Mouse (Mus musculus) urinary bladder, postnatal 4 days (tissue): Measurements from ENCODE around the gene Paqr9.
"Not testable (repeated sequence)": the region's sequence is repeated elsewhere in the genome, so short reads cannot be mapped to it uniquely, and the experiment has no call there.

Experiments used
- DNase-seq, 2 experiments: peaks; one replicate each; pipeline ENCODE4 v3.0.0; 2021 to 2022; ENCODE audit warnings: low spot score in 2 of 2

Paqr9 gene

DNA sequence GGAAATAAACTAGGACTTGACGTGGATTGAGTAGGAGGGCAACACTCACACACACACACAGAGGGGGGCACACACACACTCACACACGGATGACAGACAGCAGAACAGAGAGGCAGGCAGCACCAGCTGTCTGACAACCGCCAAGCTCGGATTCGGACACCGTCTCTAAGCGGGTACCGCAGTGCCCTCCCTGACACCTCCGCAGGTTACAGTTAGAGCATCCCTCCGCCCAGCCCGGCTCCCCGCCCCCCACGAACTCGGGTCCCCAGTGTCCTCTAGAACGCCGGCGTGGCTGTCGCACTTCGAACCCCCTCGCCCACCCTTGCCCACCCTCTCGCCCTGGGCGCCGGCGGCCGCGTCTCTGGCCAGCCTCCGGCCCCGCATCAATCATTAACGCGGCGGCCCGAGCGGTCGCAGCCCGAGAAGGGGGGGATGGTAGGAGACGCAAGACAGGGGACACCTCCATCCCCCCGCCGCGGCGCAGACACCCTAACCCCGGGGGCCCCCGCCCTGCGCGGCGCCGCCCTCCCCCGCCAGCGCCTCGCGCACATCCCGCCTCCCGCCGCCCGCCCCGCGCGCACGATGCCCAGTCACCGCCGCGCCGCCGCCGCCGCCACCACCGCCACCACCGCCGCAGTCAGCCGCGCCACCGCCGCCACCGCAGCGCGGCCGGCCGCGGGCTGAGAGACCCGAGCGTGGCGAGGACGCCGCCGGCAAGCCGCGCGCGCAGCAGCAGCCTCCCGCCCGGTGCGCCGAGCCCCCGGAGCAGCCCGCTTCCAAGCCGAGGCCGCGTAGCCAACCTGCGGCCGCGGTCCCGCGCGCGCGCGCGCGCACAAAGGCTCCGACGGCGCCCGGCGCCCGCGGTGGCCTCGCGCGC lies at the start of gene Paqr9:
TSS of gene Paqr9 (plus strand) at position 599 of the 877 bp plus-strand sequence.
- no peak for DNase-seq

DNA sequence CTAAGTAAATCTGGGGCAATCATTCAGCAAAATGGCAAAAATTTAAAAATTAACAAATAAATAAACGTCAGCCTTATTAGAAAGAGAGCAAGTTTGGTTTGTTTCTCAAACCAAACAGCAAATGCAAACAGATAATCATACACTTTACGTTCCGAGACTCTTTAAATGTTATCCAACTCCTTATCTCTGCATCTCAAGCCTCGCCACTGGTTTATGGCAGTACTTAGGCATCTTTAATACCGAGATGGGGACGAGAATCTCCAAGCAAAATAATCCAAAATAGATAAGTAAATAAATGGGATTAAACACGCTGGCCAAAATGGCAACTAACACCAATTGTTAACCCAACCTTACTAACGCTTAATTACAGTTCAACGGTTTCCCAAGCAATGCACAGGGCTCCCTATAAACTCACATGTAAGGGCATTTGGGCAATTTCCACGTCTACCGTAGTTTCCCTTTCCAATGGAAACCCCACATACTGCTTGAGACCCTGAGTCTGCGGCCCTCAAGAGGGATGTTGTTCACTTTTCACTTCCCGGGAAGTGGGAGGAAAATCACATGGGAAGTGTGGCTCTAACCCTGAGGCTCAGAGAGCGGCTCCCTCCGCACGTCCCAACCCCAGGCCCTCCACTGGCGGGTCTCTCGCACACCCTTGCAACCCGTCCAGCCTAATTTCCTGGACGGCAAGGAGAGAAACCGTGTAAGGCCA lies 48.6 kb upstream of the Paqr9 start:
- no peak for DNase-seq

DNA sequence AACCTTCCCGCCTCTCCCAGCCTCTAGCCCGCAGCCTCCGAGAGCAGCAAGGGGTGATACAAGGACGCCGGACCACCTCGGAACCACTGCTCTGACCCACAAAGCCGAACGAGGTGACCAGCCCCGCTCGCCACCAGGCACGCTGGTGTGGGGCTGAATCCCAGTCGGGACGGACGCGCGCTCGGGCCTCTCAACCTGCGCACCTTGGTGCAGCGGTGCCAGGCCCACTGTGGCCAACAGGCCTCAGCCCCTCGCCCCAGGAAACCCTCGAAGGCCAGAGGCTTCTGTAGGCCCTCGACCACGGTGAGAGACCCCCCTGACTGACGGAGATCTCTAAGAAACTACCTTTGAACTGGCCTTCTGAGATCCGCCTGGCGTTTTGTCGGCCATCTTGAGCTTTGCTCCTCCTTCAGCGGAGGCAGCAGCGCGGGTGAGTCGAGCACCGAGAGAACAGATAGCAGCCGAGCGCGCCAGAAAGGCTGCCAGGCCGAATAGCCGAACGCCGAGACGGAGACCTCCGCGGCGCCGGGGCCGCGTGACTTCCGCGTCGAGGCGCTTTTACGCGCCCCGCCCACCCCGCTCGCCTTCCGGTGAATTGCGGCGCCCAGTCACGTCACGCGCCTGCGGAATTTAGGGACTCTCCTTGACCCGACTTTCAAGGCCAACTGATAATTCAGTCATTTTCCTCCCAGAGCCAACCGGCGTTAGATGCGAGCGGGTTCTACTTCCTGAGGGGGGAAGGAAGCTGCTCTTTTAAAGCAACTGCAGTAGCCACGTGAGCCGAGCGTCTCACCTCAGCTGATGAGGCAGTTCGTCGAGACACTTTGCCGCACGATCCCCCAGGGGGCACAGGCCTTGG lies 47.8 kb upstream of the Paqr9 start, which contains the start of gene U2surp:
TSS of gene U2surp (minus strand) at position 525 of the 859 bp plus-strand sequence.
- DNase-seq: peak; percentile 94

DNA sequence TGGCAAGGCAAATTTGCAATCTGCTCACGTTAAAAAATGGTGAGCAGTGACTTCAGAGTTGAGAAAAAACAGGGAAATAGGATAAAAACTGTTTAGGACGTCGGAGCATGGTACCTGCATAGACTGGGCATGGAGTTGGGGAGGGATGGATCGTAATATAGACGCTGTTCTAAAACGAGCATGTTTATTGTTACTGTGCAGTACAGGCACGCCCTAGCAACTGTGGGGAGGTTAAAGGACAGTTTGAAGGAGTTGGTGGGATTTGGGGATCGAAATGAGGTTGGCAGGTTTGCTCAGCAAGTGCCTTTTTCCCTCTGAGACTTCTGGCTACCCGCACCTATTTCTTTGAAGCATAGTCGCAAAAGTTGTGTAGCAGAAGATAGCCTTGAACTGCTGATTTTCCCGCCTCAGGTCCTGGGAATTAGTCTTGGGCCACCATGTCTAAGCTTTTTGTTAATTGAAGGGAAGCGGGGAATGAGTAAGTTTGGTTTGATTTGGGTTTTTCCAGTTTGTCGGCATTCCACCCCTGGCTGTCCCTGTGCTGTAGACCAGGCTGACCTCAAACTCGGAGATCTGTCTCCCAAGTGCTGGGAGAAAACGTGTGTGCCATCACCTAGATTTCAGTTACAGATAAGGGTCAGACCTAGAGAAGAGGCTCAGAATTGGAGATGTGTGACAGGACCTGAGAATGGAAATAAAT lies 47.0 kb upstream of the Paqr9 start:
- DNase-seq: no peak

DNA sequence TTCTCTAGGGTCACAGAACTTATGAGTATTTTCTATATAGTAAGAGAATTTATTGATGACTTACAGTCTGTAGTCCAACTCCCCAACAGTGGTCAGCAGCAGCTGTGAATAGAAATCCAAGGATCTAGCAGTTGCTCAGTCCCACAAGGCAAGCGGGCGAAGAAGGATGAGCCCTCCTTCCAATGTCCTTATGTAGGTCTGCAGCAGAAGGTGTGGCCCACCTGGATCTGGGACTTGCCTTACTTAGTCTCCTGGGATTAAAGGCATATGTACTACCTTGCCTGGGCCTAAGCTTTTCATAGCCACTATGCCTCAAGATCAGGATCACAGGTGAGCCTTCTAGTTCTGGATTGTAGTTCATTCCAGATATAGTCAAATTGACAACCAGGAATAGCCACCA lies 45.7 kb upstream of the Paqr9 start:
- DNase-seq: no peak

DNA sequence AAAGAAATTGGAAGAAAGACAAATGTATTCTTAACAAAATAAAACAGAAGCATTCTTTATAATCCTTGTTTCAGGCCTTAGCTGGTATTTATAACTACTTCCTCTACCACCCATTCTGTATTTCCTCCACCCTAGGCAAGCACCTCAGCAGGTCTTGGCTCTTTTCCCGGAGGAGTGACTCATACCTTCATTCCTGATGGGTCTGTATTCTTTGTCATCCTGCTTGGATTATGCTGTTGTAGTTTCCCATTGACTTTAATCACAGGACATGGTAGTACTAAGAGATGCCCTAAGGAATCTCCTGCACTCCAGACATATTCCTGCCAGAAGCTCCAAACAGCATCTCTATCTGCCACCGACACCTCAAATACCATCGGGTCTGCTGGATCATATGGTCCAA lies 45.1 kb upstream of the Paqr9 start:
- DNase-seq: not testable (repeated sequence)

DNA sequence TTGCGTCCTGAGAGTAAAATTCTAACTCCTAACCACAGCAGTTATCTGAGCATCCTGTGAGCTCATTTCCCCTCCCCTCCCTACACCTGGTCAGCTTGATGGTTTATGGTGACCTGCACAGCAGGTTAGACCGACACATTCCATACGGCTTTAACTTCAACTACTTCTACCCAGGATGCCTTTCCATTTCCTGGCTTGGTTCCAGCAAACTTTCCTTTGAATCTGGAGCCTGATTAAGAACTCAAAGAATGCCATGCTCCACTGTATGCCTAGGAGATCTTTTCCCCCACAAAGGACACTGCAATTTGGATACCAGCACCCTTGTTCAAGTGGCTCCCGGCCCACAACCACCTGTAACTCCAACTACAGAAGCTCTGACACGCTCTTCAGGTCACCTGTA lies 38.9 kb upstream of the Paqr9 start:
- no peak for DNase-seq

DNA sequence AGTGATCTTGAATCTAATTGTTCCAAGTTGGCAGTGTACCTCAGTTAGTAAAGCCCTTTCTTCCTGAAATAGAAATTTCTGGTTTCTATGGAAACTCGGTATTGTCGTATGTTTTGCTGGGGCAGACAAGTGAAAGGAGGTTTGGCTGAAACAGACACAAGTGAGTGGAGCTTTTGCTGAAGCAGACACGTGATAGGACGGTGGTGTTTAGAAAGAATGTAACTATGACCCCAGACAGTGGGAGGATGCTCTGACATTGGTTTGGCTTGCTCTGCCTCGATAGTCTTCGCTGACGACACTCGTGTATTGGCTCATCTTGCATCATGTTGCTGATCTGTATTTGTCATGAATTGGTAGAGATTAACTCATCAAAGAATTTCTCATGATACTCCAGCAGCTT lies 38.4 kb upstream of the Paqr9 start:
- DNase-seq: no peak

DNA sequence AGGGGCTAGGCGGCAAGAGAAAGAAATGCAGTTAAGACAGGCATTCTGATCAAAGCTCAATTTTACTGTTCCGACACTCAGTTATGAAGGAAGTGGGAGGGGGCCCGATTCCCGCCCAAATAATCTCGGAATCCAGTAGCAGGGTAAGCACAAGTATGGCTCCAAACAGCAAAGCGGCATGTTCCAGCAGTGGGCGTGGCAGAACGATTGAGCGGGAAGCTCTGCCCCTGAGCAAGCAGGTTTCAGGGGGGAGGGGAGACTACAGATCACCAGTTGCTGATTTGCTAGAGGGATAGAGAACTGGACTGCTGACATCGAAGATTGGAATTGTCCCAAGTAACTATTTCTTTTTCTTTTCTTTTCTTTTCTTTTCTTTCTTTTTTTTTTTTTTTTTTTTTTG lies 37.9 kb upstream of the Paqr9 start:
- no peak for DNase-seq

DNA sequence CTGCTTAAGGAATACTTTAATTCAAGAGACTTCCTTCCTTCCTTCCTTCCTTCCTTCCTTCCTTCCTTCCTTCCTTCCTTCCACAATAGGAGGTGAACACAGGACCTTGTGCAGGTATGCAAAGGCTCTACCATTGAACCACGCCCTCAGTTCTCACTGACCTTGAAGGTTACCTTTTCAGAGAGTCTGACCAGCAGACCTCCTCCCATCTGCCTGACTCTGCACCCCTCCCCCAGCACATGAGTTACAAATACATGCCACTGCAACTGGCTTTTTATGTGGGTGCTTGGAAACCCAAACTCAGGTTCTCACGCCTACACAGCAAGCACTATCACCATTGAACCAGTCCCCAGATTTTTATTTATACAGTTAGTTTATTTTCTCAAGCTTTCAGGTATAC lies 36.9 kb upstream of the Paqr9 start:
- no peak for DNase-seq

DNA sequence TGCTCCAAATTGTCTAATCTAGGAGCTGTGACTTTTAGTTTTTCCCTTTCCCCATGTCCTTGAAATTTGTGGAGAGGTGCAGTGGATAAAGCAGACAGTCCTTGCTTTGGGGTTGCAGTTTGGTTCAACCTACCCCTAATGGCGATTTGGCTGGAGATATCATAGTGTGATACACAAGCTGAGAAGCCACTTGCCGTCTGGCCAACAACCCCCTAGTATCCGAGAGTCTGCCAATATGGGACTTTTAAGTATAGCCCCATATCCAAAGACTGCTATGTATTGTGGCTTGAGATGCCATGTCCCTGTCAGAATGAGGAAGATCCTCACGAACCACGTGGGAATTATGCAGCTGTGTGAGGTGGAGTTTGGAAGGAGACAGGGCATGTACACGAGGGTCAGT lies 34.1 kb upstream of the Paqr9 start:
- no peak for DNase-seq

DNA sequence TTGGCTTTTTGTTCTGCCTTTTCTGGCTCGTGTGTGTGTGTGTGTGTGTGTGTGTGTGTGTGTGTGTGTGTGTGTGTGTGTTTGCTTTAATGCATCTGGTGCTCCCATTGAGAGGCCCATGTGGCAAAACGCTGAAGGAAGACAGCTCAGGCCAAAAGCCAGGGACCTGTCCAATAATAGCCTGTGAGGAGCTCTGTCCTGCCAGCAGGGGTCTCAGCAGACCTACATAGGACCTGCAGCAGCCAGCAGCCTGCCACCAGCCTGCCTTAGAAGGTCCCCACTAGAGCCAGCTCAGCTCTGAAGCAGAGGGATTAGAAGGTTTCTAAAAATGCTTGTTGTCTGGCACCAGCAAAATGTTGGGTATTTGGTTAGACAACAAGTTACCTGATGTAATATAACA lies 33.5 kb upstream of the Paqr9 start:
- DNase-seq: no peak

DNA sequence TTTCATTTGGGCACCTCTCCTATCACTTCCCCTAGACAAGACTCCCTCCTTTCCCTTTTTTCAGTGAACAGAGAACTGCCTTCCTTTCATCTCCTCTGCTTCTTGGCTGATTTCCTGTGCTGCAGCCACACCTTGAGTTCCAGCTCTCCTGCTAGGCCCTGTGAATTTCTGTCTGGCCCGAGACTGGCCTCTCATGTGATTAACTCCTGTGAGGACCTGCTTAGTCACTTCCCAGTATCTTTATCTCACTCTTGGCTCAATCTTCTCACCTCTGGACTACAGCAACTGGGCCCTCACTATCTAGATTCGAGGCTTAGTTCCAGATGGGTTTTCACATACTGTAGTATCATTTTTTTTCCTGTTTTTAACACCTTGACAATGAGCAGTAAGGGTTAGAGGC lies 31.8 kb upstream of the Paqr9 start:
- DNase-seq: no peak

DNA sequence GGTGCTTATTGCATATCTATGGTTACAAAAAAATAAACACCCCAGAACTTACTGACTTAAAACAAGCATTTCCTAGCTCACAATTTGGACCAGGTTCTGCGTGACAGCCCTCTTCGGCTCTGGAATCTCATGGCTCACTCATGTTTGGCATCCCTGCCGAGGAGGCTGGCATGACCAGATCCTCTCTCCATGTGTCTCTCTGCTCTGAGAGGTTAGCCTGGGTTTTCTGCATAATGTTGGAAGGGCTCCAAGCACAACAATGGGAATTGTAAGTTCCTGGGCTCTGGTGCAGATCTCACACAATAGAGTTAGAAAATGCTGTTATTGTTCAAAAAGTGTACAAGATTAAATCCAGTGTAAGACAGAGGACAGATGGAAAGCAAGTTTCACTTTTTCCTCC lies 28.3 kb upstream of the Paqr9 start:
- no peak for DNase-seq

DNA sequence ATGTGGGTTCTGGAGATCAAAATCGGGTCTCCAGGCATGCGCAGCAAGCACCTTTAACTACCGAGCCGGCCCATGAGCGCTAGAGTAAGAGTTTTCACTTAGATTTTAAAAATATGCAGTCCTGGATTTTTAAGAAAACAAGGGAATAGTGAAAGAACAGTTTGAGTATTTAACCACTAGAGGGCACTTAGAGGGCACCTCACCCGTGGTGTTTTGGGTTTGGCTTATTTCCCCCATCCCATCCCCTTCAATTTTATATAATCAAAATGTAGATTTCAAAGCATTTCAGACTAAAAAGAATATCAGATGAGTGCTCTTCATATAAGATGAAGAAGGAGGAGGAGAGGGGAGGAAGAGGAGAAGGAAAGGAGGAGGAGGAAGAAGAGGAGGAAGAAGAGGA lies 25.6 kb upstream of the Paqr9 start:
- DNase-seq: no peak

DNA sequence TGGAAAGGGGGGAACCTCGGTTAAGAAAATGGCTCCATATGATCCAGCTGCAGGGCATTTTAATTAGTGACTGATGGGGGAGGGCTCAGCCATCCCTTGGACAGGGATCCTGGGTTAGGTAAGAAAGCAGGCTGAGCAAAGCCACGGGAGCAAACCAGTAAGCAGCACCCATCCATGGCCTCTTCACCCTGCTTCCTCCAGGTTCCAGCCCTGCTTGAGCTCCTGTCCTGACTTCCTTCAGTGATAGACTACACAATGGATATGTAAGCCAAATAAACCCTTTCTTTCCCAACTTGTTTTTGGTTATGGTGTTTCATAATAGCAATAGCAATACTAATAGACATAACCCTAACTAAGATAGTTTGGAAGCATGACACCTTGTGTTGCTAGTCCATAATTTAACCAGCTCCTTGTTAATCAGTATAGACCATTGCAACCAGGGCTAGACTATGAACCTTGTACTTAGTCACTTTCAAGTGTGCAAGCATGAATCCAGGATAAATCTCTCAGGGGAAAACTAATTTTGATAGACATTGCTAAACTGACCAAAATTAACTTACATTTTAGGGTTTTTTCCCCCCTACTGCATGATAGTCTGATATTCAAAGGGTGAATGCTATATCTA lies 20.2 kb upstream of the Paqr9 start:
- no peak for DNase-seq

DNA sequence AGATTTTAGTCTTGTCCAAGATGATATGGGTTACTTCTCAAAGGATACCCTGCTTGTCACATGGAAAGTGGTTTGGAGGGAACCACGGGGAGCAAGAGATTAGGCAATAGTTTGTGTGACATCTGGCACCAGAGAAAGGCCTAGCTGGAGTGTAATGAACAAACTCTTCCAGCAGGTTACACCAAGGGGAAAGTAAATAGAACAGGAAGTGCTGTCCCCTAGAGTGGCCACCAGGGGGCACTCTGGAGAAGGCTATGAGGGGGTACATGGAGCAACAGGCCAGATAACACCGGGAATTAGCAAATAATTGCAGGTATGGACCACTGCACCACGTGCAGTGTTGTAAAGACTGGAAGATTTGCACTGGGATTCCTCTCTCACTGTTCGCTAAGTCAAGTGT lies 19.0 kb upstream of the Paqr9 start:
- no peak for DNase-seq

DNA sequence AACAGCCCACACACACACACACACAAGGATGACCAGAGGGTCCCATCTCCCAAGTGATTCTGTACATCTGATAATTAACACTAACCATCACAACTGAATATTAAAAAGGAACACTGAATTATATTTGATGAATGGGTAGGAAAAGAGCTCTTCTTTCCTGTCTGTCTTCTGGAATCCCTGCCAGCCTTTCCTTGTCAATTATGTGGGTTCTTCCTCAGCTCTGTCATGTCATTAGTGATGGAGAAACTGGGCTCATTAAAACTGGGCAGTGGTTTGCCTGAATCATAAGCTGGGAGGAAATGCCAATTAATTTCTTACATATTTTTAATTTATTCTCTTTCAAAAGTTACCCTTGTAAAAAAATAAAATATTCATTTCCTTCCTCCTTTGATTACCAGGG lies 18.2 kb upstream of the Paqr9 start:
- DNase-seq: no peak

DNA sequence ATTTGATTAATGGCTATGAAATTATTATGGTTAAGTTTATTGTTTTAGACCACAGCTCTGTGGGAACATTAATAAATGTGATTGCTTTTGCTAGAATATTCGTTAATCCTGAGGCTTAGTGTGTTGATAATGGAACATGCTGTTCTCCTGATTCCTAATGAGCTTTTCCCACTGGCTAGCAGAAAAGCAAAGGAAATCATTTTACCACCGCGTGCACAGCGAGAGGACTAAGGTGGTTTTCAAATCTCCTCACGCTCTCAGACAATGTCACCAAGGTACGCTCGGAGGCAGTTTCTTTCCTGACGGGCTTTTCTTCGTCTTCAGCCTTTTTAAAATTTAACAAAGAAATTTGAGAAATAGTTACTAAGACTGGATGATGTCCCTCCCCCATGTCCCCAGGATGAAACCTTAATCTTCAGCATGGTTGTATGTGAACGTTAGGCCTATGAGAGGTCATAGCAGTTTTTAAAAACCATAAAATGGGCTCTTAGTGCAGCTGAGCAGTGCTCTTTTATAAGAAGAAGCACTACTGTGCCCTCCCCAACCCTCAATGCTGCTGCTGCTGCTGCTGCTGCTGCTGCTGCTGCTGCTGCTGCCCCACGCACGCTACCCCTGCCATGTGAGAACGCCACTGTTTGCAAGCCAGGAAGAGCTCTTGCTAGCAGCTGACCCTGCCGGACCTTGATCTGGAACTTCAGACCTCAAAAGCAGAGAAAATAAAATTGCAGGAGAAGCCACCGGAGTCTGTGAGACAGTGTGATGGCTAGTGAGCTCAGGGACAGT lies 17.6 kb upstream of the Paqr9 start:
- DNase-seq: no peak

DNA sequence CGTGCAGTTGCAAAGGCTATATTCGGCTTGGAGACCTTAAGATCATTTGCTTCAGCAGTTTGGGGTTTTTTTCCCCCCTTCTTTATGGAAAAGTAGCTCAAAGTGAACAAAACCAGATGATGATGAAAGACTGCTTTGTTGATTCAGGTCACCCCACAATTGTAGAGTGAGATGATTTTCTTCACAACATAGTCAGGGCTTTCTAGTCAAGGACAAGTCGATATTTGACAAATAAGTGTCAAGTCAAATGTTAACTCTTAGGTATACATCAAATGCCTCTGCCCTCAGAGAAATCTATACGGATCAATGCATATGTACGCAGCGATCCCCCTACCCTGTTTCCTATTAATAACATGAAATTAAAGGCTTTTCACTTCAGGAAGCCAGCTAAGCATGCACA lies 17.0 kb upstream of the Paqr9 start:
- no peak for DNase-seq
